Mouse (Mus musculus) kidney, postnatal 36 days (tissue): ENCODE data around the gene Ect2l.

Experiments
- DNase-seq, 2 experiments: peaks; one replicate each; pipeline ENCODE4 v3.0.0; 2021 to 2022; ENCODE audit warnings: mixed read lengths in 2 of 2

Ect2l gene

GRCm38 (mm10) chr10:18210726-18211125, at the start of gene Ect2l:
Gene Ect2l, minus strand, starts transcription at chr10:18210890.
- DNase-seq, result peak; percentile 43 to 73

DNA sequence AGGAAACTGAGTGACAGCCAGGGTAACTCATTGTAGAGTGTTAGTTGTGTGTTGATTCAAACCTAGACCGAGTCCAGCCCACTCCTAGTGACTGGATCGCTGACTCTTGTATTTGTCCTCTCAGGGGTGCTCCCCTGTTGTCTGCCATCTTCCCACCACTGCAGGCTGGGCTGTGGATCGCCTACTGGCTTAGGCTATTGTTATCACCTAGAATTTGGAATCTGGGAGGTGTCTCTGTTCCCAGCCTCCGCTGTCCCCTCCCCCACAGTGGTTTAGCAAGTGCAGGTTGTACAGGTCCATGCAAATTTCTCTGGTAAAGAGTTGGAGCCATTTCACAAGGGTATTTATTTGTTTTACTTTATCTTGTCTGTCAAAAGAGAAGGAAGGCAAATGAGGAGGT, 40.7 kb upstream of the Ect2l start:
- DNase-seq, result no peak

DNA sequence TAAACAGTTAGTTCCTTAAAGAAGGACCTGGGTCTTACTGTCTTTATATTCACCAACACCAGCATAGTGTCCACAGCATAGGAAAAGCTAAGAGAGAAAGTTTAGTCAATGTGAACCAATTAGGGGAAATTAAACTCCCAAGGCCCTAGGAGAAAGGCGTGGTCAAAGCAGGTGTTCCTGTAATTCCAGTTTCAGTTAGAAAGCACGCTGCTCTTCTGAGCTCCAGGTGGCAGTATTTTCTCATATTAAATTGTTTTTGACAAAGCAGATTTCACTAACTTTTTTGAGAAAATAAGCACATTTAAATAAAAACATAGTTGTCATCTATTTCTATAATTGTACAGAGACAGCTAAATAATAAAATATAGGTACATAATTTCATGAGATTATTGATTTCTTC, 32.9 kb upstream of the Ect2l start:
- peak; percentile 16 to 21 for DNase-seq

DNA sequence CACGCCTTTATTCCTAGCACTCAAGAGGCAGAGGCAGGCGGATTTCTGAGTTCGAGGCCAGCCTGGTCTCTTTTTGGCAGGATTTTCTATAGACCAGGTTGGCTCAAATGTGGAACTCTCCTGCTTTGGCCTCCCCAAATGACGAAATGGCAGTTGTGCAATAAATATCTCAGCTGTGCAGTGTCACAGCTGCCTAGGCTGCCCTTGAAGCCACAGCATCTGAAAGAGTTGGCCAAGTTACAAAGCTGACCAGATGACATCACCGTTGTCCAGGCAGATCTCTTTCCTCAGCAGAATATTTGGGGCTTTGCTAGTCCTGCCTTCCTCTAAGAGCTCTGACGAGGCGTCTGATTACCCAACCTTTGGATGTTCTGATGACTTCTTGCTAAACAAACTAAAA, 26.5 kb upstream of the Ect2l start:
- DNase-seq, result peak; percentile 4 to 6

DNA sequence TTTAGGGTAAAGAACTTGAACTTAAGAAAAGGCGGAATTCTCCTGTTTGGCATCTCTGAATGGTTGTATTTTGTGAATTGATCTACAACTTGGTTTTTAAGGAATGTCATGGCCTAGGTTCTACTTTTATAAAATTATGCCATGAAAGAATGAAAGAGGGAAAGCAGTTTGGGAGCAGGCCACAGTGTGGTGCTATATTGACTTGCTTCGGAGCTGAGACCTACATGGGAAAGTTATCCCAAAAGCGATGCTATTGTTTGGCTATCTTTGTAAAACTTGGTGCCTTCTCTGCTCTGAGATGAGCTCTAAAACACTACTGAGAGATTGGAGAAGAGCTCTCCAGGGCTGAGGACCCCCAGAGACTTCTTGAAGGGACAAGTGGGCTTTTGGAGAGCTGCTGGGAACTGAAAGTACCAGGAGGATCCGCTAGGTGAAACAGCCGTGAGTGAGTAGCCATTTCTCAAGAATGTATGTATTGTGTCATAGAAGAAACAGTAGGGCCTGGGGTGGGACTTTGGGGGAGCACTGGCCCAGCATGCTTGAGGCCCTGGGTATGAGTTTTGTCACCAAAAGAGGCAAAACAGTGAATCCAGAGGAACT, 25.7 kb upstream of the Ect2l start:
- no peak for DNase-seq

- DNase-seq, result no peak
Observed at GRCm38 (mm10) chr10:18235402-18235747, 24.7 kb upstream of the Ect2l start.

DNA sequence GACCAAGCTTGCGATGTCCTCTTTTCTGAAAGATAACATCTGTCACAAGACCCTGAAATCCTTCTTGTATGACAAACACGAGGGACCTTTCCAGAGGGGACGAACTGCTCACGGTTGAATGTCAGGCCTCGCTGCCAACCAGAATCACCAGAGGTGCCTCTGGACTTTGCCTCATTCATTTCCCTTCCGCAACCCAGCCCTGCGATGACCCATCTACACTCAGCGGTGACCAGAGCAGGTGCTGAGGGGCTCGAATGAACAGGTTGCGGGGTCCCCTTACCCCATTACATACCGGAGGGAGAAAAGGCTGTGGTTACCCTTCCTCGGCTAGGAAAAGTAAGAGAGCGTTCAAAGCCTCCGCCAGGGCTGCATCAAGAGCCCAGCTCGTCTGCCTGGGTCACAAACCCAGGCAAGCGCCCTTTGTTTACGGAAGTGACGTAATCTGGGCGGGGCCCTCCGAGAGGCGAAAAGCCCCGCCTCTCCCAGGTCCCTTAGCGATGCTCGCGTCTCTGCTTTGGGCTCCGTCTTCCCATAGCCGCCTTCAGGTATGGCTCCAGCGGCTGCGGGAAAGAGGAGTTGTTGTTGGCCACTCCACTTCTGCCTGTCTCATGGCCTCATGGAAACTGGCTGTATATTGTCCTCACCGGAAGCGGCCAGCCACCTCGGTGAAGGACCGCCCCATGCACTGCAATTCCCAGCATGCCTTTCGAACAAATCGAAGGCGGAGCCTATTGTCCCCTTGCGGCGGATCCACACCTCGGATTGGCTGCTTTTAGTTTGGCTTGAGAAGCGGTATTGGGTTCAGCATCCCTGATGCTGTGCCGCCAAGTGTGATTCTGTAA, 24.1 kb upstream of the Ect2l start, which contains the start of gene Ccdc28a:
Gene Ccdc28a, minus strand, starts transcription at position 439 of the 842 bp plus-strand sequence.
- DNase-seq, result peak; percentile 96 to 98

DNA sequence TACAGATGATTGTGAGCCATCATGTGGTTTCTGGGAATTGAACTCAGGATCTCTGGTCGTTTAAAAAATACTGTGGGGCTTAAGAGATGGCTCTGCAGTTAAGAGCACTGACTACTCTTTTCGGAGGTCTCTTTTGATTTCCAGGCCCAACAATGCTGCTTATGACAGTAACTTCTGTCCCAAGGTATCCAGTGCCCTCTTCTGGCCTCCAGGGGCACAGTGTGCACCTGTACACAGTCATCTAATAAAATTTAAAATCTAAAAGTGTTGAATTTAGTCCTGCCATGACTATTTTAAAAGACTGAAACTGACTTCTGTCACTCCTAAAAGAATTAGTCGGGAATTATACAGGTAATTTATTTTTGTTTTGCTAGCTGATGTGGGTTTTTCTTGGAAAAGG, 23.2 kb upstream of the Ect2l start:
- peak in 1 of 2 experiments; percentile 25 for DNase-seq

- no peak for DNase-seq
Observed at GRCm38 (mm10) chr10:18224386-18224785, 13.7 kb upstream of the Ect2l start.

- no peak for DNase-seq
Observed at GRCm38 (mm10) chr10:18219351-18219750, 8.7 kb upstream of the Ect2l start.

- no peak for DNase-seq
Observed at GRCm38 (mm10) chr10:18214124-18214523, 3.4 kb upstream of the Ect2l start.

DNA sequence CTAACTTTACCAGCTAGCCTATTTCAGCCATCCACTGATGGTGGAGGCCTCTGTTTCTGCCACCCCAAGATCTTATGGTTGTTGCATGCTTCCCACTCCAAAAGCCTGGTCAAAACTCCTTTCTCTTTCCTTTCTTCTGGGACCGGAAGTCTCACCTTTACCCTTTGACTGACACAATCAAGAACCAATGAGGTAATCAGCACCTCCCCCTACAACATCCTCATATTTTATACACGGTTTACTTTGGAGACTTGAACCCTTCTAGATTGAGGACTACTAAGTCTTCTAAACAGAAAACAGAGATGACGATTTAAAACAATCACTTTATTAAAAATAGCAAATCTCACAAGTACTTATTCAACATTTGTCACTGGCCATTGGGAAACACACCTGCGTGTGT, 2.7 kb upstream of the Ect2l start:
- DNase-seq, result no peak

DNA sequence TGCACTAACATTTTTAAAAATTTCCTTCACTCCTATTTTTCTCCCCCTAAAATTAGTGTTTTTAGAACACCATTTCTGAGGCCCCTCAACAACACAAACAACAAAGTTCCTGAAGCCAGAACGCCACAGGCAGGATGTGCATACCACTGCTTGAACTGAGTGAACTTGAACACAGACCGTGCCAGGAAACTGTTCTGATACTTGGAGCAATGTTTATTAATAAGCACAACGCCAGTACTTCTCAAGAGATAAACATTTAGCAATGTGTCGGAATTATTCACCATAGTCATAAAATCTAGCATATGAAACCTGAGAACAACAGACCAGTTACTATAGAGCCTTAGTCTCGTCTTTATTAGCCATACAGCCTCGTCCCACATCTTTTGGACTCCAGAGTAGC, 571 bp downstream of the Ect2l start:
- peak in 1 of 2 experiments; percentile 10 for DNase-seq

- DNase-seq, result peak; percentile 14 to 19
Observed at GRCm38 (mm10) chr10:18204067-18204466, 6.6 kb downstream of the Ect2l start.

DNA sequence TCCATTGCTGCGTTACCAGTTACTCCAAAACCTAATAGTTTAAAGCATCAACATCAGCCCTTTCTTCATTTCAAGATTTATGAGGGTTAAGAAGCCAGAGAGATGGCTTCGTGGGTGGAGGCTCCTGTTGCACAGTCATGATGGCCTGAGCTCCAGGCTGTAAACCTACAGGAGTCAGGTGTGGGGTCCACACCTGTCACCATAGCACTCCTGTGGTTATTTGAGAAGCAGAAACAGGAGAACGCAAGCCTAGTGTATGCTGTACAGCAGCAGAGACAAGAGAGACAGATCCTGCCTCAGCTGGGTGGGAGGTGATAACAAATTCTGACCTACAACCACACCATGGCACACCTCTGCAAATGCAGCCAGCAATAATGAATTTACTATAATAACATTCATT, 8.3 kb downstream of the Ect2l start:
- DNase-seq, result no peak

- DNase-seq, result no peak
Observed at GRCm38 (mm10) chr10:18200656-18201055, 10.0 kb downstream of the Ect2l start.

GRCm38 (mm10) chr10:18199919-18200318, 10.8 kb downstream of the Ect2l start:
- no peak for DNase-seq

GRCm38 (mm10) chr10:18198286-18199015, 12.2 kb downstream of the Ect2l start:
- DNase-seq, result peak; percentile 17 to 53

DNA sequence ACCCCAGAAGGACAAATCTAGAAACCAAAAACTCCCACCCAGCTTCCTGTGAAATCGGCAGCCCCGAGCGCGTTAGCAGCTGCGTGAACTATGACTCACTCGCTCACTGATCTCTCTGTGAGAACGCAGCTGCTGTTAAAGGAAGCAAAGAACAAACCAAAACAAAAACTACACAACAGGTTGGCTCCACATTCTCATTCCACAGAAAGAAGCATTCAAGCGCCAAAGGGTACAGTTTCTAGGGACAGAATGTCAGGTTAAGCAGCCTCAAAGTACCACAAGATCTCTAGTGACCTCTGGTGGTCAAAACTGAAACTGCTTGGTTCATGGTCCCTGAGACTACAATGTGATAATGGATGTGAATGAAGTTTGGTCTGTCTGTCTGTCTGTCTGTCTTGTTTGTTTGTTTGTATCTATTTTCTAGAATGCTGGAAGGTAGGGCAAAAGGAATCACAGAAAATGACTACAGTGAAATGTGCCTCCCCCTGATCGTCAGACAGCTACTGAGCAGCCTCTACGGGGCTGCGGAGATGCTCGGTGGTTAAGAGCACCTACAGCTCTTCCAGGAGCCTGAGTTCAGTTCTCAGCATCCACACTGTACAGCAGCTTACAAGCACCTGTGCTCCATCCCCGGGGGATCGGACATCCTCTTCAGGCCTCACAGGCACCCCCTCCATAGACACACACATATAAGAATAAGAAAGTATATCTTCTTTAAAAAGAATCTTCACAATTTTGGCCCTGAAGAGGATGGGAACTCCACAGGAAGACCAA, 13.3 kb downstream of the Ect2l start:
- DNase-seq, result peak; percentile 82 to 85

DNA sequence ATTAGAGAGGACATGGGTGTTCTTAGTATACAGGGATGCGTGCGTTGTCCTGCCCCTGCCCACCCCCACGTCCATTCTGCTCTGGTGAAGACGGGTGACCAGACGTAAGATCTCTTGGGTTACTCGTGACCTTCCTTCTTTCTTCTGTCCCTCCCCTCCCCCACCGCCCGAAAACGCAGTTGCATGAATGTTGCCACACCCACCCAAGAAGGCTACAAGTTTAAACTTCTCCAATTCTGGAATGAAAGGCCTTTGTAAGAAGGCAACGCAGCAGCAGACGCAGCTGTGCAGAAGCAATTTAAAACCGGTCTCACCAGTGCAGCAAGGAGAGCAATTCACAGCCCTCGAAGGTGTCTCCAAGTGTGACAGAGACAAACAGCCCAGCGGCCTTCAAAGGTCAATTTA, 16.0 kb downstream of the Ect2l start:
- peak in 1 of 2 experiments; percentile 5 for DNase-seq

DNA sequence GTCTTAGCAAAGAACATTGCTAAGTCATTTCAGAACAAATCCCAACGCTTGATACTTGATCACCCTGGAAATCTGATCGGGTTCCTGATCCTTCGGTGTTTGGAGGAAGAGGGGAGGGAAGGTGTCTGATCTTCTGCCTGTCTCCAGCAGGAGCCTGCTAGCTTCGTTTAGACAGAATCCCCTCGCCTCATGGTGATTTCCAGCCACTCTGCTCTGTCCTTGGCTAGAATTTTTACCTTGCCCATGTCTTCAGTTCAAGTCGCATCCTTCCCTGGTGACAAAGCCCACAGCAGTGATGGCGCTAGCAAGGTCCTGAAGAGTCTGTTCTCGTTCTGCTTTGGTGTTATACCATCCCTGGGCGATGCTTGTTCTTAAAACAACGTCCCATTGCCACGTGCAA, 16.5 kb downstream of the Ect2l start:
- DNase-seq, result no peak

DNA sequence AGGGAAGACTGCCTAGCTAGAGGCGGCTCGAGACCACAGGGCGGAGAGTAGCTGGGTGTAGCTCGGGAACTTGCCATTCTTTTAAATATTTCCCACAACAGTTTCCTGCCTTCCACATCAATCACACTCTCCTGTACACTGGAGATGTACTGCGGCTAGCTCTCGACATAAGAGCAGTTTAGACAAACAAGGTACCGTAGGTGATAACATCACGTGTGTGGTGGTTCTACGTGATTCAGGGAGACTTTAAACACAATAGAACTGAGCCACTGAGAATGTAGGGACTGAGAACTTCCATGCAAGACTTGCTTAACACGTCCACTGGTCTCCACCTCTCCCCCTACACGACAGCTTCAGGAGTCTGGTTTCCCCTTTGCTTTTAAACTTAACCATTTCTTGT, 17.5 kb downstream of the Ect2l start:
- DNase-seq, result no peak

- no peak for DNase-seq
Observed at GRCm38 (mm10) chr10:18191706-18192105, 19.0 kb downstream of the Ect2l start.
